Mouse (Mus musculus) activated CD4-positive, CD25-positive, alpha-beta regulatory T cell, adult 4 months (primary cell): ENCODE data around the gene Tmub2. TPM values are rescaled to one million over a fixed set of nuclear protein-coding genes. Genes with fewer than 3 reads are reported as not detected.
A peak's percentile ranks its signal among the peaks of the same experiment; 100 is the strongest.

Experiments
- ATAC-seq: one replicate; pipeline ENCODE4 v1.8.0; 2017
- polyA plus RNA-seq, 2 experiments: library from polyadenylated mRNA; unstranded; fragments of 100-300 nt; shearing (Covaris generic); gene quantifications; one replicate each; pipeline ENCODE4 v1.2.1; 2017

Tmub2 gene
- polyA plus RNA-seq = 10 to 100 TPM; 54.5 to 58.3 TPM

GRCm38 (mm10) chr11:102284501-102285094 lies at the start of gene Tmub2:
TSS of gene Tmub2 (plus strand) at chr11:102284931.
- peak; percentile 96 for ATAC-seq

DNA sequence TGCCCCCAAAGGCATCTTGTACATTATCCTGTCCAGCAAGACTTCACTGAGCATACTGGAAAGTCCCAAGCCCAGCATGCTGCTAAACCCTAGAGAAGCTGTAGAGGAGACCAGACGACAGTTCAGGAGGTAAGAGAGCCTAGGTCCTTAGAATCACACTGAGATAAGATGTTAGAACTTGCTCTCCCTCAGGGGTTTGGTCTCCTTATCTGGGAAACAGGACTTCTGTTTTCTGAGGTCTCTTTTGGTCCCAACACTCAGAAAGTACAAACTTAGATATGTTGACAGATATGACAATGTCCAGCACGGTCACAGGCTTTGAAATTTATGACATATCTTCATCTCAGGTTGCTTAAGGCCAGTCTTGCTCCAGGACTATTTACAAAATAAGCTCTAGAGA lies 48.7 kb upstream of the Tmub2 start:
- no peak for ATAC-seq

DNA sequence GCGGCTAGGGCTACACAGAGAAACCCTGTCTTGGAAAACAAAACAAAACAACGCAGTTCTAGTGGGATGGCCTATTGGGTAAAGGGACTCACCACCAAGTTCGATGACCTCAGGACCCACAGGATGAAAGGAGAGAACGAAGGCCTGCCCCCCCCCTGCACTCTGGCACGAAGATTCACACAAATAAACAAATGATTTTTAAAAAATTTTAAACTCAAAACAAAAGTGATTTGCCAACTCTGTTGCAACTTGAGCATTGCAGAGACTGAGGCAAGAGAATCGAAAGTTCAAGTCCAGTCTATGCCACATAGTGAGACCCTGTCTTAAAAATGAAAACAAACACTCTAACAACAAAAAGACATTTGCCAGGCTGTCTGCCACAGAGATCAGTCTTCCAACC lies 44.1 kb upstream of the Tmub2 start:
- ATAC-seq = no peak

DNA sequence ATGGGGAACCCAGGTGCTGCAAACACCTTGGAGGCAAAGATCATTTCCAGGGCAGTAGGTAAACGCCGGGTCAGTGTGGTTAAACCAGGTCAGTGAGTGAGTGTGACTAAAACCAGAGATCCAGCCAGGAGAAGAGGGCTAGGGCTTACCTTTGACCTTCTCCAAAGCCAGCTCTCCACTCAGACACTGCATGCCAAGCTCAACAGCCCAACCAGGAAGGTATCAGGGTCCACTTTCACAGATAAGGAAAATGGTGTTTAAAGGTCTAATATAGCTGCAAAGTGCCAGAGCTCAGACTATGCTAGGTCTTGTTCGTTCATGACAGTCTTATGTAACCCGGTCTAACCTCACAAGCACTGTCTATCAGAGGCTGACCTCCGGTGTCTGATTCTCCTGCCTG lies 43.5 kb upstream of the Tmub2 start:
- no peak for ATAC-seq

DNA sequence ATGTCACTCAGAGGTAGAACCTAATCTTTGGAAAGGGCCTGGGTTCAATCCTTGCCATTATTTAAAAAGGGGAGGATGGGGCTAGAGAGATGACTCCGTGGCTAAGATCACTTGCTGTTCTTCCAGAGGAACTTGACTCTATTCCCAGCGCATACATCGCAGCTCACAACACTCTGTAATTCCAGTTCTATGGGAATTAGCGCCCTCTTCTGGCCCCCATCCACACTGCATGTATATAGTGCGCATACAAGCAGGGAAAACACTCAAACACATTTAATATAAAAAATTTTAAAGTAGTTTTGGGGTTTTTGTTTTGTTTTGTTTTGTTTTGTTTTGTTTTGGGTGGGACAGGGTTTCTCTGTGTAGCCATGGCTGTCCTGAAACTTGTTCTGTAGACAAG lies 42.9 kb upstream of the Tmub2 start:
- ATAC-seq = no peak

DNA sequence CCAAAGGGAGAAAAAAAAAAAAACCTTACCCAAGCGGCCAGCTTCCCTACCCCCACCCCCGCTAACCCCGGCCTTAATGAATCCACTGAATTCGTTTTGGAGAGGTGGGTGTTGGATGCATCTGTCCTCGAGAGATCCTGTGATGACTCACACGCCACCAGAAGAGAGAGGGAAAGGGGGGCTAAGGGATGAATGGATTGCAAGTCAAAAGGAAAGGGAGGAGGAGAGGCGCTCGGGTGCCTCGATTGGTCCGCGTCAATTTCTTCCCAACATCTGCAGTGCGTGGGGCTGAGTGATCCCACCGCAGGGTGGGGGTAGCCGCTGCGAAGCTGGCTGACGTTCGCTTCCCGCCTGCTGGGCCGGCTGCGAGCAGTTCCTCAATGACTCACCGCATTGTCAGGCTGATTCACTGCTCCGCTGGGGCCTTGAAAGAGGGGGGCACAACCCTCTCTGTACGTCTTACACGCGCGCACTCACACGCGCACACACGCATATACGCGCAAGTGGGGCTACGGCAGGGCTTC lies 39.7 kb upstream of the Tmub2 start:
- no peak for ATAC-seq

DNA sequence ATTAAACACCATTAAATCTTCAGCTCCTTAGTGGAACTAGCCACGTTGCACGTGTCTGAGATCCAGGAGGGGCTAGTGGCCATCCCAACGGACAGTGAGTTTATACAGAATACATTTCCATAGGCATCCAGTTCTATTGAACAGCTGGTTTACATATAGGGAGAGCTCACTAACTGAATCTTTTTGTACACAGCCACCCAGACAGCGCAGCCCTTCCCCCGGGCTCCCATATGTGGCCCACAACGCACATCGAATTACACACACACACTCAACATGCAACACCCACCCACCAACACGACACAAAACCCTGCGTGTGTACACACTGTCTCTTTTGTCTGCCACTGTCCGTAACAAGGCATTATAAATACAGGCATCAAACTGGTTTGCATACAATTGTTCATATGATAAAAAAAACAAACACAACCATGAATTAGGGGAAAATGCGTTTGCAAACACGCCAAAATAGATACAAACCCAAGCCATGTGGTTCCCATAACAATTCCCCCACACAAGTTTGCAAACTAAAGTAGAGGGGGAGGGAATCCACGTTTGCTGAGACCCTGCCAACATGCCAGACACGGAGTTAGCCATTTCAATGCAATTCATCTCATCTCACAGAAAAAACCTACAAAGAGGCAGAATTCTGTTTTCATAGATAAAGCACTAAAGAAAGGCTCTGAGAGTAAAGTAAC lies 39.0 kb upstream of the Tmub2 start:
- ATAC-seq = no peak

DNA sequence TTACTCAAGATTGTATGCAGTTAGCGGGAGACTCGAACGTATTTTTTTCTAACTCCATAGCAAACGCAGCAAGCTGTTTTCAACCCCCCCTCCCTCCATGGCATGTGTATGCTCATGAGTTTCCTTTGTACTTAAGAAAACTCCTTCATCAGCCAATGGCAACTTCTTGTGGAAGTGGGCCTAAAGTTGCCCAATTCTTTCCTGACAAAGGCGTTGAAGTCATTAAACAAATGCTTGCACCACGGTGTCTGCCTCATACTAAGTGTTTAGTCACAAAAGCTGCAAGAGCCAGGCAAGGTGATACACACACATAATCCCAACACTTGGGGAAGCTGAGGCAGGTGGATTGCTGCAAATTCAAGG lies 38.5 kb upstream of the Tmub2 start:
- no peak for ATAC-seq

DNA sequence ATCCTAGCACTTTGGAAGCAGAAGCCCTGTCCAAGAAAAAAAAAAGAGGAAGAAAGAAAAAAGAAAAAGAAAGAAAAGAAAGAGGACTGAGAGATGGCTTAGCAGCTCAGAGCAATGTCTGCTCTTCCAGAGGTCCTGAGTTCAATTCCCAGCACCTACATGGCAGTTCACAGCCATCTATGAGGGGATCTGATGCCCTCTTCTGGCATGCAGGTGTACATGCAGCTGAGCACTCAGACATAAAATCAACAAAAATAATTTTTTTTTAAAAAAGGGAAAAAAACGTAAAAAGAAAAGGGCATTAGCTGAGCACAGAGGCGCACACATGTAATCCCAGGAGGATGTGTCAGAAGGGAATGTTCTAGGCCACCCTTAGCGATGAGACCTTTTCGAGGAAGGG lies 37.9 kb upstream of the Tmub2 start:
- no peak for ATAC-seq

GRCm38 (mm10) chr11:102248630-102249230 lies 36.0 kb upstream of the Tmub2 start, which contains the start of gene BC030867:
TSS of gene BC030867 (plus strand) at chr11:102248882.
- ATAC-seq = peak; percentile 68

DNA sequence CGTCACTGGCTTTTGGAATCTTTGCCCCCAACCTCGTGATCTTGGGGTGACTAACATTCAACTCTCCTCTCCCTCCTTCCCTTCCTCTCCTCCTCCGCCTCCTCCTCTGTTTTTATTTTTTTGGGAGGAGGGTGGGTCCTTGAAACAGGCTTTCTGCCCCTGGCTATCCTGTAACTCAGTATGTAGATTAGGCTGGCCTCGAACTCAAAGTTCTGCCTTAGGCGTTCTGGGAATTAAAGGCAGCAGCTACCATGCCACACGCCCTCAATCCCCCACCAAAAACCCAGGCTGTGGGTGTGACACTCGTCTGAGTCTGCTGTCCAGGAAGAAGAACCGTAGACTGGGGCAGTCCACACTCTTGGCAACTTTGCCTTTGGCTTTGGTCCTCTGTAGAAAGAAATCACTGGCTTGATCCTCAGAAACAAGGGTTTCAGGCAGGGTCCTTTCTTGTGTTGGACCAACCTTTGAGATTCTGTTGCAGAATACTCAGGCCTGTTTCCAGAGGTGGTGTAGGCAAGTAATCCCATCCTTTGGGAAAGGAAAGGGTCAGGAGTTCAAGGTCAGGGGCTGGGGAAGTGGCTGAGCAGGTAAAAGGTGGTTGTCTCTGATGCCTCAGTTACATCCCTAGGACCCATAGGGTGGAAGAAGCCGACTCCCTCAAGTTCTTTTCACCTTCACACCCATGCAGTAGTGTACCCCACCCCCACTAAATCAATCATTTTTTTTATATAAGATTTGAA lies 35.2 kb upstream of the Tmub2 start:
- no peak for ATAC-seq

- no peak for ATAC-seq
Observed at GRCm38 (mm10) chr11:102257514-102257913, 27.2 kb upstream of the Tmub2 start.

DNA sequence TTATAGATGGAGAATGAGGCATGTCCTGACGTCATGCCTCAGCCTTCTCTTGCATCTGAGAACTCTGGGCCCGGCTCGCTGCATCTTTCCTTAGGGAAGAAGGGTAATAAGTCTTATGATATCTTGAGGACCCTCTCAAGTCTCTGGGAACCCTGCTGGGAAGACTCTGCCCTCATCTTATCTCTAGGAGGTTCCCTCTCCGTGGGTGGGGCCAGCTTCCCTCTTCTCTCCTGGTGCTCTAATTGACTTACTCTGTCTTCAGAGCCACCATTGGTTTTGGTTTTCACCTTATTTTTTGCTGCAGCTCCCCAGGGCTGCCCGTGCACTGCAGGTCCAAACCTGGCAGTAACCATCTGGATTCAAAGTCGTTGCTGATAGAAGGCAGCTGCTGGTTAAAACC lies 26.6 kb upstream of the Tmub2 start:
- no peak for ATAC-seq

GRCm38 (mm10) chr11:102258521-102258920 lies 26.2 kb upstream of the Tmub2 start:
- no peak for ATAC-seq

DNA sequence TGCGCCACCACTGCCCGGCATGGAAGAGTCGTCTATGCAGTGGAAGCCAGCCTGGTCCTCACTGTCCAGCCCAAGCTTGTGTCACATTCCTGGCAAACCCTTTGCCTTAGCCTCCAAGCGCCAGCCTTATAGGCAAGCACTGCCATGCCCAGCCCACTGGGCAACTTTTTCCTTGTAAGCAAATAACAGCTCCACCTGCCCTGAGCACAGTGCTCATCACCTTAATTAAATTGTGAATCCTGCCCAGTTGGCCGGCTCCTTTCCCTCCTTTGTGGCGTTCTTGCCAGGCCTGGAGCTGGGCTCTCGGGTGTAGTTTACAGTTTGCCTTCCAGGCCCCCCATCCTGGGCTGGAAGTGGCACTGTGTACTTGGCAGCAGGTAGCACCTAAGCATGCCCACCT lies 21.5 kb upstream of the Tmub2 start:
- no peak for ATAC-seq

DNA sequence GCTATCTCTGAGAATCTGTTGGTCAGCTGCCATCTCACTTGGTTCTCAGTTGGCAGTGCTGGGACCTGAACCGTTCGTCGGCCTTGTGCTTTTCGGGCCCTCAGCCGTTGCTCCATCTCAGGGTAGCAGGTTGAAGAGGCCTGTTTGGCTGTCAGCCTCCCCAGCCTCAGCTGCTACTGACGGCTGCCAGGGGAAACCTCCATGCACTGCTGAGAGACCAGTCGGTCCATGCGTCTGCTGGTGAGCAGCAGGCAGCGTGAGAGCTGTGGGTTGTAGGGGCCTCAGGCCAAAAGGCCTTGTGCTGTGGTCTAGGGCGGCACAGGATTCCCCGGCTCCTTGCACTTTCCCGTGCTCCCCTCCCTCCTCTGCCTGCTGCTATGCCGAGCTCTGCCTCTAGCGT lies 18.9 kb upstream of the Tmub2 start:
- ATAC-seq = no peak

- no peak for ATAC-seq
Observed at GRCm38 (mm10) chr11:102266631-102267355, 17.9 kb upstream of the Tmub2 start.

GRCm38 (mm10) chr11:102267480-102267879 lies 17.3 kb upstream of the Tmub2 start:
- no peak for ATAC-seq

GRCm38 (mm10) chr11:102268520-102269244 lies 16.0 kb upstream of the Tmub2 start, which contains the start of gene Asb16:
TSS of gene Asb16 (plus strand) at chr11:102268743.
- no peak for ATAC-seq

GRCm38 (mm10) chr11:102276411-102276915 lies 8.3 kb upstream of the Tmub2 start:
- ATAC-seq = no peak

GRCm38 (mm10) chr11:102277754-102278153 lies 7.0 kb upstream of the Tmub2 start:
- no peak for ATAC-seq

DNA sequence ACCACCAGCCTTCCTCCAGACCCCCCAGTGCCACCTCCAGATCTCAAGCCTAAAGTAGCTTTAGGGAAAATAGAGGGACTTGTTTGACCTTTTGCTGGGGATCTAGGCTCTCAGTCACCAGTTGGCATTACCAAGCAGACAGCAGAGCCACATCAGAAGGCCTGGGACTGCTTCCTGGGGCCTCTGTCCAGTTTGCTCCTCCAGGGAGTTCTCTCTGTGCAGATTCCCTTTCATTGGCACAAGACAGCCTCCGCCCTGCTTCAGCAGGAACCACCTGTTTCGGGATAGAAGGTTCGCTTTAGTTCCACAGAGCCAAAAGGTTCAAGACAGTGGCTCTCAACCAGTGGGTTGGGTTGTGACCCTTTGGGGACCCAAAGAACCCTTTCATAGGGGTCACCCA lies 5.1 kb upstream of the Tmub2 start:
- ATAC-seq = no peak
